Mouse (Mus musculus): Measurements from ENCODE around the gene Hps5.
A peak's percentile ranks its signal among the peaks of the same experiment; 100 is the strongest.

The Hps5 gene

GRCm38 (mm10) chr7:46738561-46739460 lies 57.1 kb downstream of the Hps5 start:
- no peak for DNase-seq (ENCODE audit: low spot score)

- DNase-seq (ENCODE audit: low spot score), result no peak
Observed at GRCm38 (mm10) chr7:46734983-46735382, 60.9 kb downstream of the Hps5 start.

- DNase-seq (ENCODE audit: low spot score), result no peak
Observed at GRCm38 (mm10) chr7:46732458-46732857, 63.4 kb downstream of the Hps5 start, which contains the start of gene Saa4. Saa4 (minus strand) TSS chr7:46732603.

- DNase-seq (ENCODE audit: low spot score), result no peak
Observed at GRCm38 (mm10) chr7:46727584-46727983, 68.3 kb downstream of the Hps5 start.

GRCm38 (mm10) chr7:46724396-46724795 lies 71.5 kb downstream of the Hps5 start:
- DNase-seq (ENCODE audit: low spot score), result no peak

- no peak for DNase-seq (ENCODE audit: low spot score)
Observed at GRCm38 (mm10) chr7:46723849-46724248, 72.0 kb downstream of the Hps5 start.

GRCm38 (mm10) chr7:46723354-46723753 lies 72.5 kb downstream of the Hps5 start:
- DNase-seq (ENCODE audit: low spot score), result no peak

- no peak for DNase-seq (ENCODE audit: low spot score)
Observed at GRCm38 (mm10) chr7:46720460-46720859, 75.4 kb downstream of the Hps5 start.

GRCm38 (mm10) chr7:46719526-46719925 lies 76.3 kb downstream of the Hps5 start:
- DNase-seq (ENCODE audit: low spot score), result peak; percentile 14

- DNase-seq (ENCODE audit: low spot score), result no peak
Observed at GRCm38 (mm10) chr7:46718591-46719270, 77.1 kb downstream of the Hps5 start.

- no peak for DNase-seq (ENCODE audit: low spot score)
Observed at GRCm38 (mm10) chr7:46716897-46717296, 79.0 kb downstream of the Hps5 start.

- no peak for DNase-seq (ENCODE audit: low spot score)
Observed at GRCm38 (mm10) chr7:46715600-46715999, 80.3 kb downstream of the Hps5 start, which contains the start of gene Saa3. Saa3 (minus strand) TSS chr7:46715700.

- no peak for DNase-seq (ENCODE audit: low spot score)
Observed at GRCm38 (mm10) chr7:46714518-46714917, 81.3 kb downstream of the Hps5 start.

- no peak for DNase-seq (ENCODE audit: low spot score)
Observed at GRCm38 (mm10) chr7:46712250-46712649, 83.6 kb downstream of the Hps5 start.

All from ovary, adult 18-20 months (tissue).